Mouse (Mus musculus): ENCODE data around the gene Wrap53.

DNA sequence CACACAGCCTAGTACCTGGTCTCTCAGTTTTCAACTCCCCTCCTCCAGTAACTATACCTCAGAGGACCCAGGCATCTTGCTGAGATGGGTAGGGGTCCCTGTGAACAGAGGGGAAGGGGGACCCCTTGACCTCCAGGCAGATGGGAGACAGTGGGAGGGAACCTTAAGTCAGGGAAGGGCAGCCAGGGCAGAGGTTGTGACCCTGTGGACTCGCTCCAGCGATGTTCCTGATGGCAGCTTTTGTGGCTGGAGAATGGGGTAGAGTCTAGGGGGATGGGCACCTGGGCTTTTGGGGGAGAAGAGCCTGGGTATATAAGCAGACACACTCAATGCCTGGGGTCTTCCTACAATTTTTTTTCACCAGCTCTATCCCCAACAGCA, 26.7 kb downstream of the Wrap53 start:
- no peak for TF ChIP-seq CTCF (IDR thresholded peaks at IDR 0.05)
- no peak for TF ChIP-seq EP300 (IDR thresholded peaks at IDR 0.05)

Measured in lung, postnatal 0 days (tissue).